17 mouse cellular contexts compared by ENCODE assay signal in genomic region chr15:56197425-56198201, GRCm38 (mm10).
DNase-seq lines count a peak whose midpoint lies in the region; ATAC-seq and TF ChIP-seq lines count a peak whose summit lies in the region.
"Had no signal": no experiment of that assay in that cellular context is flagged by ENCODE, and none has a peak within 500 bp of the region (broad histone marks: within the 10 kb centered on the region; RNA-seq: fewer than 3 reads in every experiment).

No protein-coding gene starts in this region.

- no peak for ATAC-seq in intestine, embryonic 14.5 days (replicated peaks; ENCODE audit: low FRiP score, low TSS enrichment, low read depth)
- no peak for ATAC-seq in intestine, postnatal 0 days
- ATAC-seq in stomach, embryonic 14.5 days (ENCODE audit: insufficient number of reproducible peaks, insufficient read depth, low FRiP score, low read depth), result no peak
- no peak for ATAC-seq in stomach, postnatal 0 days (ENCODE audit: low FRiP score, low TSS enrichment)
- no peak for ATAC-seq in neural tube, embryonic 15.5 days (ENCODE audit: low FRiP score)
- ATAC-seq: liver, embryonic 12.5 days had no signal

- peak; percentile 7 for DNase-seq in embryo, embryonic 11 days
- no peak for DNase-seq in embryo, embryonic 10.5 days (ENCODE audit: low spot score)
- no peak for DNase-seq in intestine, embryonic 14.5 days (ENCODE audit: low spot score)
- no peak for DNase-seq in stomach, postnatal 0 days (ENCODE audit: low spot score)
- DNase-seq in gastrocnemius, postnatal 4 days (ENCODE audit: low spot score in 2 of 2), result no peak
- DNase-seq: cerebellum, adult 18-20 months; gastrocnemius, postnatal 14 days; kidney, adult 8-10 months; right cerebral cortex, postnatal 14 days; thymus, postnatal 25 days had no signal

- peaks cover 6% of the 10 kb centered on the region; the same call in 1 of the 2 replicates for H3K4me1 ChIP-seq in intestine, embryonic 14.5 days (replicated peaks; ENCODE audit: control insufficient read depth, insufficient read depth, low read length)
- H3K4me1 ChIP-seq in intestine, postnatal 0 days (replicated peaks; ENCODE audit: control insufficient read depth, insufficient read depth, low read length), result no peaks in the 10 kb centered on the region
- H3K4me1 ChIP-seq in stomach, embryonic 14.5 days (ENCODE audit: control insufficient read depth, insufficient read depth, low read length), result peaks cover 6% of the 10 kb centered on the region; the same call in 1 of the 2 replicates
- H3K4me1 ChIP-seq in stomach, postnatal 0 days (replicated peaks; ENCODE audit: control insufficient read depth, insufficient read depth), result no peaks in the 10 kb centered on the region
- 0 out of 2 replicates have a peak, but pooled peaks cover 4% of the 10 kb centered on the region for H3K4me1 ChIP-seq in neural tube, embryonic 15.5 days
- H3K4me1 ChIP-seq: hindbrain, embryonic 10.5 days; liver, embryonic 12.5 days had no signal

- no peak overlapping the region for H3K9ac ChIP-seq in intestine, embryonic 14.5 days (ENCODE audit: low read length)
- no peak overlapping the region for H3K9ac ChIP-seq in intestine, postnatal 0 days (ENCODE audit: low read depth, low read length)
- H3K9ac ChIP-seq in stomach, embryonic 14.5 days (replicated peaks; ENCODE audit: low read depth, low read length), result no peak overlapping the region
- no peak overlapping the region for H3K9ac ChIP-seq in stomach, postnatal 0 days (ENCODE audit: low read length)
- no peak overlapping the region for H3K9ac ChIP-seq in neural tube, embryonic 15.5 days (replicated peaks)
- H3K9ac ChIP-seq: heart, embryonic 12.5 days; liver, embryonic 12.5 days had no signal

- TF ChIP-seq CTCF in intestine, postnatal 0 days (IDR thresholded peaks at IDR 0.05; ENCODE audit: low read depth), result no peak
- no peak for TF ChIP-seq CTCF in stomach, postnatal 0 days (IDR thresholded peaks at IDR 0.05; ENCODE audit: low read depth)

- WGBS in intestine, embryonic 14.5 days, result 23% methylated on average over 1 of the region's 1 CpGs
- 31% methylated on average over 1 of the region's 1 CpGs for WGBS in intestine, postnatal 0 days
- WGBS in stomach, embryonic 14.5 days, result 36% methylated on average over 1 of the region's 1 CpGs
- WGBS in stomach, postnatal 0 days, result 29% methylated on average over 1 of the region's 1 CpGs
- WGBS in neural tube, embryonic 15.5 days, result 66% methylated on average over 1 of the region's 1 CpGs

- H3K36me3 ChIP-seq in intestine, embryonic 14.5 days (ENCODE audit: control insufficient read depth, insufficient read depth, low read length), result no peaks in the 10 kb centered on the region
- no peaks in the 10 kb centered on the region for H3K36me3 ChIP-seq in intestine, postnatal 0 days (ENCODE audit: control insufficient read depth, insufficient read depth)
- H3K36me3 ChIP-seq in stomach, embryonic 14.5 days (ENCODE audit: control insufficient read depth, insufficient read depth, low read length), result no peaks in the 10 kb centered on the region
- H3K36me3 ChIP-seq in stomach, postnatal 0 days (ENCODE audit: control insufficient read depth, insufficient read depth, low read length), result no peaks in the 10 kb centered on the region
- no peaks in the 10 kb centered on the region for H3K36me3 ChIP-seq in neural tube, embryonic 15.5 days
- H3K36me3 ChIP-seq: heart, embryonic 12.5 days; hindbrain, embryonic 10.5 days; liver, embryonic 12.5 days had no signal

- no peak overlapping the region for H3K4me2 ChIP-seq in intestine, embryonic 14.5 days (ENCODE audit: low read length)
- no peak overlapping the region for H3K4me2 ChIP-seq in intestine, postnatal 0 days (replicated peaks; ENCODE audit: low read depth)
- H3K4me2 ChIP-seq in stomach, embryonic 14.5 days (replicated peaks; ENCODE audit: low read depth, low read length), result no peak overlapping the region
- no peak overlapping the region for H3K4me2 ChIP-seq in stomach, postnatal 0 days (replicated peaks; ENCODE audit: low read depth)
- no peak overlapping the region for H3K4me2 ChIP-seq in neural tube, embryonic 15.5 days
- H3K4me2 ChIP-seq: heart, embryonic 12.5 days; liver, embryonic 12.5 days had no signal

- no peaks in the 10 kb centered on the region for H3K9me3 ChIP-seq in intestine, embryonic 14.5 days (ENCODE audit: control insufficient read depth, low read length)
- no peaks in the 10 kb centered on the region for H3K9me3 ChIP-seq in intestine, postnatal 0 days (ENCODE audit: control insufficient read depth)
- no peaks in the 10 kb centered on the region for H3K9me3 ChIP-seq in stomach, embryonic 14.5 days (ENCODE audit: control insufficient read depth, low read depth, low read length)
- H3K9me3 ChIP-seq in stomach, postnatal 0 days (ENCODE audit: control insufficient read depth, low read length), result no peaks in the 10 kb centered on the region
- H3K9me3 ChIP-seq in neural tube, embryonic 15.5 days (replicated peaks), result no peaks in the 10 kb centered on the region
- H3K9me3 ChIP-seq: heart, embryonic 12.5 days; hindbrain, embryonic 10.5 days; liver, embryonic 12.5 days had no signal

- no peak for TF ChIP-seq EP300 in stomach, postnatal 0 days (optimal IDR thresholded peaks at IDR 0.05)

- H3K27ac ChIP-seq in intestine, embryonic 14.5 days (ENCODE audit: low read depth), result peak overlapping the region; percentile 71
- no peak overlapping the region for H3K27ac ChIP-seq in intestine, postnatal 0 days (ENCODE audit: low read depth, low read length)
- H3K27ac ChIP-seq in stomach, embryonic 14.5 days (ENCODE audit: low read length), result peak overlapping the region; percentile 1; the same call in 1 of the 2 replicates
- H3K27ac ChIP-seq in stomach, postnatal 0 days (replicated peaks), result no peak overlapping the region
- no peak overlapping the region for H3K27ac ChIP-seq in neural tube, embryonic 15.5 days (replicated peaks)
- H3K27ac ChIP-seq: hindbrain, embryonic 10.5 days; liver, embryonic 12.5 days had no signal

- no peaks in the 10 kb centered on the region for H3K27me3 ChIP-seq in intestine, embryonic 14.5 days (replicated peaks; ENCODE audit: control insufficient read depth, insufficient read depth, low read length)
- H3K27me3 ChIP-seq in intestine, postnatal 0 days (replicated peaks; ENCODE audit: control insufficient read depth, insufficient read depth, low read length), result no peaks in the 10 kb centered on the region
- H3K27me3 ChIP-seq in stomach, embryonic 14.5 days (ENCODE audit: control insufficient read depth, insufficient read depth, low read length), result no peaks in the 10 kb centered on the region
- H3K27me3 ChIP-seq in stomach, postnatal 0 days (ENCODE audit: control insufficient read depth, insufficient read depth, low read length), result no peaks in the 10 kb centered on the region
- no peaks in the 10 kb centered on the region for H3K27me3 ChIP-seq in neural tube, embryonic 15.5 days (replicated peaks)
- H3K27me3 ChIP-seq: CH12.LX; heart, embryonic 12.5 days; liver, embryonic 12.5 days had no signal

- no peak overlapping the region for H3K4me3 ChIP-seq in intestine, embryonic 14.5 days (ENCODE audit: low read depth, low read length)
- H3K4me3 ChIP-seq in intestine, postnatal 0 days (ENCODE audit: low read depth, low read length), result no peak overlapping the region
- no peak overlapping the region for H3K4me3 ChIP-seq in stomach, embryonic 14.5 days (ENCODE audit: low read depth, low read length)
- no peak overlapping the region for H3K4me3 ChIP-seq in stomach, postnatal 0 days (ENCODE audit: low read depth, low read length)
- H3K4me3 ChIP-seq in neural tube, embryonic 15.5 days (replicated peaks), result no peak overlapping the region
- H3K4me3 ChIP-seq: heart, embryonic 12.5 days; hindbrain, embryonic 10.5 days; liver, embryonic 12.5 days had no signal

Comparison
In these comparisons a context has a peak if more than half of its experiments do, and no peak if none do; other contexts are left out.
1. H3K27ac ChIP-seq: peak in intestine, embryonic 14.5 days (single experiment) and stomach, embryonic 14.5 days (single experiment); none in intestine, postnatal 0 days (single experiment), stomach, postnatal 0 days (single experiment) and neural tube, embryonic 15.5 days (single experiment).